Mouse (Mus musculus): ENCODE results near the gene AU021092. TPM values are rescaled to one million over a fixed set of nuclear protein-coding genes. Genes with fewer than 3 reads are reported as not detected.

AU021092 gene
- polyA plus RNA-seq, 2 experiments: 0.57 to 0.85 TPM

- no peak overlapping the region for H3K4me3 ChIP-seq (ENCODE audit: insufficient read depth in 1 of 2, low read depth in 2 of 2, low read length in 2 of 2)
- ATAC-seq (ENCODE audit: insufficient read depth) (no peak), DNase-seq (ENCODE audit: low read depth in 3 of 3, low spot score in 3 of 3) (no peak)
- TF ChIP-seq CTCF (IDR thresholded peaks at IDR 0.05; ENCODE audit: low read depth) (no peak), EP300 (IDR thresholded peaks at IDR 0.05; ENCODE audit: low read depth) (no peak)
- no peaks in the 10 kb centered on the region for H3K9me3 ChIP-seq (ENCODE audit: control insufficient read depth, low read length)
- H3K9ac ChIP-seq (replicated peaks): no peak overlapping the region
- no peaks in the 10 kb centered on the region for H3K27me3 ChIP-seq (ENCODE audit: control insufficient read depth, insufficient read depth, low read length)
- H3K4me1 ChIP-seq (replicated peaks; ENCODE audit: control insufficient read depth in 2 of 2, insufficient read depth in 2 of 2, low read length in 1 of 2): no peaks in the 10 kb centered on the region
- H3K27ac ChIP-seq: no peak overlapping the region
- H3K36me3 ChIP-seq (replicated peaks; ENCODE audit: control insufficient read depth, insufficient read depth, low read depth): no peaks in the 10 kb centered on the region
- no peak overlapping the region for H3K4me2 ChIP-seq (ENCODE audit: low read depth)
- 62% methylated on average over 4 of the region's 4 CpGs for WGBS (ENCODE audit: insufficient replicate concordance)
These were observed 696 bp downstream of the AU021092 start for GRCm38 (mm10) chr16:5221403-5221802.

- Histone ChIP-seq H3K27me3 (ENCODE audit: control insufficient read depth, insufficient read depth, low read length) (no peaks in the 10 kb centered on the region), H3K36me3 (replicated peaks; ENCODE audit: control insufficient read depth, insufficient read depth, low read depth) (no peaks in the 10 kb centered on the region), H3K4me2 (ENCODE audit: low read depth) (no peak overlapping the region), H3K4me1 (replicated peaks; ENCODE audit: control insufficient read depth in 2 of 2, insufficient read depth in 2 of 2, low read length in 1 of 2) (no peaks in the 10 kb centered on the region), H3K9ac (replicated peaks) (no peak overlapping the region), H3K27ac (no peak overlapping the region), H3K4me3 (ENCODE audit: insufficient read depth in 1 of 2, low read depth in 2 of 2, low read length in 2 of 2) (no peak overlapping the region), H3K9me3 (ENCODE audit: control insufficient read depth, low read length) (no peaks in the 10 kb centered on the region)
- DNase-seq (ENCODE audit: low read depth in 3 of 3, low spot score in 3 of 3): no peak
- ATAC-seq (ENCODE audit: insufficient read depth): no peak
- 55% methylated on average over 5 of the region's 5 CpGs for WGBS (ENCODE audit: insufficient replicate concordance)
- no peak for TF ChIP-seq CTCF (IDR thresholded peaks at IDR 0.05; ENCODE audit: low read depth)
- TF ChIP-seq EP300 (IDR thresholded peaks at IDR 0.05; ENCODE audit: low read depth): no peak
These were observed 4.6 kb downstream of the AU021092 start for GRCm38 (mm10) chr16:5217341-5218133.

- Histone ChIP-seq H3K4me2 (ENCODE audit: low read depth) (no peak overlapping the region), H3K36me3 (replicated peaks; ENCODE audit: control insufficient read depth, insufficient read depth, low read depth) (no peaks in the 10 kb centered on the region), H3K4me1 (replicated peaks; ENCODE audit: control insufficient read depth in 2 of 2, insufficient read depth in 2 of 2, low read length in 1 of 2) (no peaks in the 10 kb centered on the region), H3K4me3 (ENCODE audit: insufficient read depth in 1 of 2, low read depth in 2 of 2, low read length in 2 of 2) (no peak overlapping the region), H3K9ac (replicated peaks) (no peak overlapping the region), H3K9me3 (ENCODE audit: control insufficient read depth, low read length) (no peaks in the 10 kb centered on the region), H3K27me3 (ENCODE audit: control insufficient read depth, insufficient read depth, low read length) (no peaks in the 10 kb centered on the region), H3K27ac (no peak overlapping the region)
- WGBS (ENCODE audit: insufficient replicate concordance): 43% methylated on average over 6 of the region's 6 CpGs
- TF ChIP-seq CTCF (IDR thresholded peaks at IDR 0.05; ENCODE audit: low read depth): no peak
- no peak for TF ChIP-seq EP300 (IDR thresholded peaks at IDR 0.05; ENCODE audit: low read depth)
- ATAC-seq (ENCODE audit: insufficient read depth): no peak
- no peak for DNase-seq (ENCODE audit: low read depth in 3 of 3, low spot score in 3 of 3)
These were observed 5.4 kb downstream of the AU021092 start for GRCm38 (mm10) chr16:5216686-5217085.

- H3K4me2 ChIP-seq (ENCODE audit: low read depth): no peak overlapping the region
- H3K27ac ChIP-seq: no peak overlapping the region
- DNase-seq (ENCODE audit: low read depth in 3 of 3, low spot score in 3 of 3) (no peak), ATAC-seq (ENCODE audit: insufficient read depth) (no peak)
- H3K9ac ChIP-seq (replicated peaks): no peak overlapping the region
- H3K4me1 ChIP-seq (replicated peaks; ENCODE audit: control insufficient read depth in 2 of 2, insufficient read depth in 2 of 2, low read length in 1 of 2): no peaks in the 10 kb centered on the region
- no peaks in the 10 kb centered on the region for H3K27me3 ChIP-seq (ENCODE audit: control insufficient read depth, insufficient read depth, low read length)
- TF ChIP-seq CTCF (IDR thresholded peaks at IDR 0.05; ENCODE audit: low read depth) (no peak), EP300 (IDR thresholded peaks at IDR 0.05; ENCODE audit: low read depth) (no peak)
- no peak overlapping the region for H3K4me3 ChIP-seq (ENCODE audit: insufficient read depth in 1 of 2, low read depth in 2 of 2, low read length in 2 of 2)
- 64% methylated on average over 2 of the region's 2 CpGs for WGBS (ENCODE audit: insufficient replicate concordance)
- no peaks in the 10 kb centered on the region for H3K9me3 ChIP-seq (ENCODE audit: control insufficient read depth, low read length)
- no peaks in the 10 kb centered on the region for H3K36me3 ChIP-seq (replicated peaks; ENCODE audit: control insufficient read depth, insufficient read depth, low read depth)
These were observed 8.0 kb downstream of the AU021092 start for GRCm38 (mm10) chr16:5214126-5214525.

GRCm38 (mm10) chr16:5212150-5212549, 9.9 kb downstream of the AU021092 start:
- DNase-seq (ENCODE audit: low read depth in 3 of 3, low spot score in 3 of 3) (no peak), ATAC-seq (ENCODE audit: insufficient read depth) (no peak)
- H3K27me3 ChIP-seq (ENCODE audit: control insufficient read depth, insufficient read depth, low read length): no peaks in the 10 kb centered on the region
- H3K4me3 ChIP-seq (ENCODE audit: insufficient read depth in 1 of 2, low read depth in 2 of 2, low read length in 2 of 2): no peak overlapping the region
- H3K4me1 ChIP-seq (replicated peaks; ENCODE audit: control insufficient read depth in 2 of 2, insufficient read depth in 2 of 2, low read length in 1 of 2): no peaks in the 10 kb centered on the region
- 61% methylated on average over 3 of the region's 3 CpGs for WGBS (ENCODE audit: insufficient replicate concordance)
- no peak overlapping the region for H3K27ac ChIP-seq
- no peak overlapping the region for H3K4me2 ChIP-seq (ENCODE audit: low read depth)
- H3K9me3 ChIP-seq (ENCODE audit: control insufficient read depth, low read length): no peaks in the 10 kb centered on the region
- TF ChIP-seq CTCF (IDR thresholded peaks at IDR 0.05; ENCODE audit: low read depth) (no peak), EP300 (IDR thresholded peaks at IDR 0.05; ENCODE audit: low read depth) (no peak)
- H3K9ac ChIP-seq (replicated peaks): no peak overlapping the region
- no peaks in the 10 kb centered on the region for H3K36me3 ChIP-seq (replicated peaks; ENCODE audit: control insufficient read depth, insufficient read depth, low read depth)
